Mouse (Mus musculus): Measurements from ENCODE around the gene Slc38a3. TPM values are rescaled to one million over a fixed set of nuclear protein-coding genes. Genes with fewer than 3 reads are reported as not detected.

Gene Slc38a3
- polyA plus RNA-seq, 1 experiment from 2014 or later, result 8.3 TPM

- Histone ChIP-seq H3K36me3 (peaks cover 37% of the 10 kb centered on the region), H3K9me3 (no peaks in the 10 kb centered on the region), H3K4me3 (peak overlapping the region; percentile 6), H3K4me2 (replicated peaks) (peak overlapping the region; percentile 40), H3K4me1 (peaks cover 54% of the 10 kb centered on the region), H3K27me3 (no peaks in the 10 kb centered on the region), H3K9ac (peak overlapping the region; percentile 41; the same call in 1 of the 2 replicates), H3K27ac (peak overlapping the region; percentile 94)
- ATAC-seq (ENCODE audit: insufficient number of reproducible peaks, insufficient read depth, low FRiP score, low TSS enrichment), result peak; percentile 42
- 40% methylated on average over 15 of the region's 15 CpGs for WGBS
These were observed 43.0 kb downstream of the Slc38a3 start for GRCm38 (mm10) chr9:107626158-107626843.

GRCm38 (mm10) chr9:107625351-107626128, 43.8 kb downstream of the Slc38a3 start:
- Histone ChIP-seq H3K4me2 (replicated peaks) (no peak overlapping the region), H3K9ac (no peak overlapping the region; the same call in 1 of the 2 replicates), H3K36me3 (peaks cover 42% of the 10 kb centered on the region), H3K9me3 (no peaks in the 10 kb centered on the region), H3K27ac (peak overlapping the region; percentile 7; the same call in 1 of the 2 replicates), H3K27me3 (no peaks in the 10 kb centered on the region), H3K4me3 (no peak overlapping the region), H3K4me1 (peaks cover 46% of the 10 kb centered on the region)
- WGBS, result 89% methylated on average over 12 of the region's 12 CpGs
- no peak for ATAC-seq (ENCODE audit: insufficient number of reproducible peaks, insufficient read depth, low FRiP score, low TSS enrichment)

GRCm38 (mm10) chr9:107624951-107625350, 44.4 kb downstream of the Slc38a3 start:
- Histone ChIP-seq H3K4me1 (peaks cover 40% of the 10 kb centered on the region), H3K4me2 (replicated peaks) (no peak overlapping the region), H3K4me3 (no peak overlapping the region), H3K27me3 (no peaks in the 10 kb centered on the region), H3K36me3 (peaks cover 48% of the 10 kb centered on the region), H3K27ac (peak overlapping the region; percentile 7; the same call in 1 of the 2 replicates), H3K9ac (no peak overlapping the region; the same call in 1 of the 2 replicates), H3K9me3 (no peaks in the 10 kb centered on the region)
- no peak for ATAC-seq (ENCODE audit: insufficient number of reproducible peaks, insufficient read depth, low FRiP score, low TSS enrichment)
- WGBS, result 88% methylated on average over 3 of the region's 3 CpGs

- H3K9ac ChIP-seq, result no peak overlapping the region
- 72% methylated on average over 5 of the region's 5 CpGs for WGBS
- no peaks in the 10 kb centered on the region for H3K9me3 ChIP-seq
- no peak for ATAC-seq (ENCODE audit: insufficient number of reproducible peaks, insufficient read depth, low FRiP score, low TSS enrichment)
- no peak overlapping the region for H3K4me3 ChIP-seq
- H3K27me3 ChIP-seq, result no peaks in the 10 kb centered on the region
- no peak overlapping the region for H3K4me2 ChIP-seq (replicated peaks)
- H3K36me3 ChIP-seq, result peaks cover 52% of the 10 kb centered on the region
- H3K27ac ChIP-seq, result no peak overlapping the region; the same call in 1 of the 2 replicates
- H3K4me1 ChIP-seq, result peaks cover 36% of the 10 kb centered on the region
These were observed 44.8 kb downstream of the Slc38a3 start for GRCm38 (mm10) chr9:107624539-107624938.

DNA sequence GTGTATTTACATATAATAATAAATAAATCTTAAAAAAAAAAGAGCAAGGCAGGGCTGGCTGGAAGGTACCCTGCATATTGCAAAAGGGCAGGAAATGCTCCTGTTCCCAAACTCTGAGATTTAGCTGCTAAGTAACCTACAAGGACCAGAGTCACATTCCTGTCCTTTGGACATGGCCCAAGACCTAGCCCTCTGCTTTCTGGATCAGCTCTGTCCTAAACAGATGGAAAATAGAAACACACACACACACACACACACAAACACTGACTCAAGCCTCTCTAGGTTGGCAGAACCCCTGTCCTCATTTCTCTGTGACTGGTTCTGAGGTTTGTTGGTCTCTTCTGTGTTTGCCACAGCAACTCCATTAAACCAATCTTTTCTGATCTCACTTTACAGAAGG, 48.4 kb downstream of the Slc38a3 start:
- Histone ChIP-seq H3K9me3 (no peaks in the 10 kb centered on the region), H3K4me2 (replicated peaks) (no peak overlapping the region), H3K36me3 (peaks cover 76% of the 10 kb centered on the region), H3K4me3 (no peak overlapping the region), H3K27me3 (no peaks in the 10 kb centered on the region), H3K9ac (no peak overlapping the region), H3K4me1 (peaks cover under 1% of the 10 kb centered on the region), H3K27ac (no peak overlapping the region)
- no peak for ATAC-seq (ENCODE audit: insufficient number of reproducible peaks, insufficient read depth, low FRiP score, low TSS enrichment)

- ATAC-seq (ENCODE audit: insufficient number of reproducible peaks, insufficient read depth, low FRiP score, low TSS enrichment), result no peak
- no peak overlapping the region for H3K4me3 ChIP-seq
- no peaks in the 10 kb centered on the region for H3K4me1 ChIP-seq
- H3K27me3 ChIP-seq, result no peaks in the 10 kb centered on the region
- 88% methylated on average over 13 of the region's 13 CpGs for WGBS
- H3K9me3 ChIP-seq, result no peaks in the 10 kb centered on the region
- no peak overlapping the region for H3K4me2 ChIP-seq (replicated peaks)
- H3K9ac ChIP-seq, result no peak overlapping the region
- no peak overlapping the region for H3K27ac ChIP-seq
- H3K36me3 ChIP-seq, result peaks cover 80% of the 10 kb centered on the region
These were observed 49.8 kb downstream of the Slc38a3 start for GRCm38 (mm10) chr9:107619546-107619879.

DNA sequence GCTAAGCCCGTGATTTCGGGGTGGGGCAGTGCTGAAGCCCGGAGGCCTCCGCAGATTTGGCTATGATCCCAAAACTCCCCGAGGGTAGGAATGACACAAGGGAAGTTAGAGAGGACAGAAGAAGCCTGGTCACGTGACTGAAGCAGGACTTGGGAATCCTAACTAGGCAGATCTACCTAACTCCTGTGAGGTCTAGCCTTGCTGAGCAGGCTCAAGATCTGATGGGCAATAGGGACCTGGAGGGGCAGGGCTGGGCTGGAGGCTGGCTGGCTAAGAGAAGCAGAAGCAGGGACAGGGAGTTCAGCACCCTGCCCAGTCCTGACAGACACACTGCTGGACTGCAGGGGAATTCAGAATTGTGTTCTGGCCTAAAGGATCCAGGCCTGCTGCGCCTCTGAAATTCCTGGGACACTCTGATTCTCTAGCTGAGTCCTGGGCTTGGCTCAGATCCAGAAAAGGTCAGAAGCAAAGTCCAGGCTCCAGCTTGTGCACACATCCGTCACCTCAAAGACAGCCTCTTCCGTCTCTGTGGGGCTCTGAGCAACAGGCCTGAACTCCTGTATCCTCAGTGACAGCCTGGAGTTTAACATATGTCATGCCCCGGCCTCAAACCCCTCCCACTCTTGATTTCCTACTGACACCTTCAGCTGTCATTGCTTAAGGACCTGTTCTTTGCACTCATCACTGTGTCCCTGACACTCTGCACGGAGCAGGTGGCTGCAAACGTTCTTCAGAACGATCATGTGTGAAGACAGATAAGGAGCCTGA, 50.4 kb downstream of the Slc38a3 start:
- Histone ChIP-seq H3K27ac (0 out of 2 replicates have a peak overlapping the region, but pooled peaks have one; percentile 17), H3K27me3 (no peaks in the 10 kb centered on the region), H3K9me3 (no peaks in the 10 kb centered on the region), H3K9ac (no peak overlapping the region), H3K4me1 (no peaks in the 10 kb centered on the region), H3K4me2 (replicated peaks) (no peak overlapping the region), H3K4me3 (no peak overlapping the region), H3K36me3 (peaks cover 79% of the 10 kb centered on the region)
- ATAC-seq (ENCODE audit: insufficient number of reproducible peaks, insufficient read depth, low FRiP score, low TSS enrichment), result no peak
- WGBS, result 74% methylated on average over 13 of the region's 13 CpGs

DNA sequence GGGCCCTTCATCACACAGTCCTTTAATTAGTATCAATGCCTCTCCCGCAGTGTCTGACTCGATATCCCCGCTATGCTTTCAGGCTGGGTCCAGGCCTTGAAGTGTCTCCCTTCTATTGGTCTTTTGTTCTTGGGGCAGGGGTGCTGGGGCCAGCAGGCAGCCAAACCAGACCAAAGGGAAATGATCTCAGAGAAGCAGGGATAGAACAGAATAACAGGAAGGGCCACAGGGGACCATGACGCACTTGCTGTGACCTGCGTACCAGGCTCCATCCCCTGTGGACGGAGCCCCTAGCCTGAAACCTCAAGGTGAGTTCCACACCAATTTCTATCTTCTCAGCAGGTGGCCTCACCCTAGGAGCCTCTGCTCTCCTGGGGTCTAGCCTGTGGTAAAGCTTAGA, 51.2 kb downstream of the Slc38a3 start:
- H3K9ac ChIP-seq, result no peak overlapping the region
- peaks cover 78% of the 10 kb centered on the region for H3K36me3 ChIP-seq
- H3K4me3 ChIP-seq, result no peak overlapping the region
- no peaks in the 10 kb centered on the region for H3K9me3 ChIP-seq
- 86% methylated on average over 6 of the region's 6 CpGs for WGBS
- no peaks in the 10 kb centered on the region for H3K27me3 ChIP-seq
- peaks cover 2% of the 10 kb centered on the region; the same call in 1 of the 2 replicates for H3K4me1 ChIP-seq
- H3K4me2 ChIP-seq (replicated peaks), result no peak overlapping the region
- H3K27ac ChIP-seq, result 0 out of 2 replicates have a peak overlapping the region, but pooled peaks have one; percentile 23
- ATAC-seq (ENCODE audit: insufficient number of reproducible peaks, insufficient read depth, low FRiP score, low TSS enrichment), result no peak

- Histone ChIP-seq H3K4me2 (replicated peaks) (no peak overlapping the region), H3K4me3 (no peak overlapping the region), H3K9me3 (no peaks in the 10 kb centered on the region), H3K4me1 (peaks cover 4% of the 10 kb centered on the region; the same call in 1 of the 2 replicates), H3K27me3 (no peaks in the 10 kb centered on the region), H3K9ac (no peak overlapping the region), H3K27ac (no peak overlapping the region), H3K36me3 (peaks cover 74% of the 10 kb centered on the region)
- ATAC-seq (ENCODE audit: insufficient number of reproducible peaks, insufficient read depth, low FRiP score, low TSS enrichment), result no peak
- WGBS, result 80% methylated on average over 2 of the region's 2 CpGs
These were observed 51.9 kb downstream of the Slc38a3 start for GRCm38 (mm10) chr9:107617461-107617860.

GRCm38 (mm10) chr9:107615035-107615434, 54.3 kb downstream of the Slc38a3 start:
- 61% methylated on average over 4 of the region's 4 CpGs for WGBS
- Histone ChIP-seq H3K4me3 (no peak overlapping the region), H3K27me3 (no peaks in the 10 kb centered on the region), H3K27ac (no peak overlapping the region), H3K4me2 (replicated peaks) (no peak overlapping the region), H3K9me3 (no peaks in the 10 kb centered on the region), H3K9ac (no peak overlapping the region), H3K4me1 (peaks cover 11% of the 10 kb centered on the region), H3K36me3 (peaks cover 58% of the 10 kb centered on the region)
- no peak for ATAC-seq (ENCODE audit: insufficient number of reproducible peaks, insufficient read depth, low FRiP score, low TSS enrichment)

- H3K9me3 ChIP-seq, result no peaks in the 10 kb centered on the region
- peaks cover 38% of the 10 kb centered on the region for H3K36me3 ChIP-seq
- H3K4me2 ChIP-seq (replicated peaks), result peak overlapping the region; percentile 70
- H3K27ac ChIP-seq, result peak overlapping the region; percentile 95
- peak overlapping the region; percentile 73; the same call in 1 of the 2 replicates for H3K9ac ChIP-seq
- H3K27me3 ChIP-seq, result no peaks in the 10 kb centered on the region
- WGBS, result 14% methylated on average over 12 of the region's 12 CpGs
- H3K4me3 ChIP-seq, result peak overlapping the region; percentile 35; the same call in 1 of the 2 replicates
- H3K4me1 ChIP-seq, result peaks cover 24% of the 10 kb centered on the region
- ATAC-seq (ENCODE audit: insufficient number of reproducible peaks, insufficient read depth, low FRiP score, low TSS enrichment), result peak; percentile 4; the same call in 1 of the 2 replicates
These were observed 56.3 kb downstream of the Slc38a3 start for GRCm38 (mm10) chr9:107612945-107613569.
